Mouse (Mus musculus): ENCODE measurements around the gene Hist1h4h.
A peak's percentile ranks its signal among the peaks of the same experiment; 100 is the strongest.

The Hist1h4h gene

GRCm38 (mm10) chr13:23510127-23510526, 20.7 kb upstream of the Hist1h4h start:
- peak; percentile 74 for DNase-seq (ENCODE audit: low read depth, low spot score)

- DNase-seq (ENCODE audit: low read depth, low spot score), result peak; percentile 88
These were observed 17.3 kb upstream of the Hist1h4h start for GRCm38 (mm10) chr13:23513517-23513916.

GRCm38 (mm10) chr13:23515281-23515680, 15.6 kb upstream of the Hist1h4h start:
- DNase-seq (ENCODE audit: low read depth, low spot score), result peak; percentile 80

- peak; percentile 80 for DNase-seq (ENCODE audit: low read depth, low spot score)
These were observed 14.8 kb upstream of the Hist1h4h start for GRCm38 (mm10) chr13:23515826-23516620.

GRCm38 (mm10) chr13:23516822-23517602, 13.8 kb upstream of the Hist1h4h start:
- DNase-seq (ENCODE audit: low read depth, low spot score), result peak; percentile 78

- DNase-seq (ENCODE audit: low read depth, low spot score), result peak; percentile 90
These were observed 13.1 kb upstream of the Hist1h4h start for GRCm38 (mm10) chr13:23517603-23518294.

GRCm38 (mm10) chr13:23518295-23518603, 12.6 kb upstream of the Hist1h4h start:
- no peak for DNase-seq (ENCODE audit: low read depth, low spot score)

GRCm38 (mm10) chr13:23518885-23519284, 12.0 kb upstream of the Hist1h4h start:
- peak; percentile 88 for DNase-seq (ENCODE audit: low read depth, low spot score)

- DNase-seq (ENCODE audit: low read depth, low spot score), result peak; percentile 91
These were observed 11.4 kb upstream of the Hist1h4h start for GRCm38 (mm10) chr13:23519416-23519815.

- peak; percentile 91 for DNase-seq (ENCODE audit: low read depth, low spot score)
These were observed 9.1 kb upstream of the Hist1h4h start for GRCm38 (mm10) chr13:23521703-23522102.

GRCm38 (mm10) chr13:23523976-23524375, 6.9 kb upstream of the Hist1h4h start:
- no peak for DNase-seq (ENCODE audit: low read depth, low spot score)

- peak; percentile 91 for DNase-seq (ENCODE audit: low read depth, low spot score)
These were observed 6.2 kb upstream of the Hist1h4h start for GRCm38 (mm10) chr13:23524654-23525053.

GRCm38 (mm10) chr13:23525901-23526300, 4.9 kb upstream of the Hist1h4h start:
- DNase-seq (ENCODE audit: low read depth, low spot score), result peak; percentile 72

GRCm38 (mm10) chr13:23526312-23526711, 4.5 kb upstream of the Hist1h4h start:
- peak; percentile 91 for DNase-seq (ENCODE audit: low read depth, low spot score)

GRCm38 (mm10) chr13:23529005-23529404, 1.8 kb upstream of the Hist1h4h start:
- no peak for DNase-seq (ENCODE audit: low read depth, low spot score)

GRCm38 (mm10) chr13:23529480-23530165, 1.2 kb upstream of the Hist1h4h start:
- no peak for DNase-seq (ENCODE audit: low read depth, low spot score)

- peak; percentile 74 for DNase-seq (ENCODE audit: low read depth, low spot score)
These were observed 509 bp upstream of the Hist1h4h start for GRCm38 (mm10) chr13:23530181-23530900.

GRCm38 (mm10) chr13:23532262-23533075, 1.6 kb downstream of the Hist1h4h start:
- DNase-seq (ENCODE audit: low read depth, low spot score), result peak; percentile 49

GRCm38 (mm10) chr13:23533560-23534367, 2.9 kb downstream of the Hist1h4h start, which contains the start of gene Hist1h2af:
TSS of gene Hist1h2af (plus strand) at chr13:23533906.
- peak; percentile 94 for DNase-seq (ENCODE audit: low read depth, low spot score)
